Mouse (Mus musculus) MN1 (cell line): ENCODE results near the gene Lrrc40.
"Not testable (repeated sequence)": the region's sequence is repeated elsewhere in the genome, so short reads cannot be mapped to it uniquely, and the experiment has no call there.

Source experiments
- DNase-seq: peaks from one replicate; pipeline ENCODE4 v3.0.0-alpha.2; 2016; ENCODE audit warnings: low spot score

The Lrrc40 gene

DNA sequence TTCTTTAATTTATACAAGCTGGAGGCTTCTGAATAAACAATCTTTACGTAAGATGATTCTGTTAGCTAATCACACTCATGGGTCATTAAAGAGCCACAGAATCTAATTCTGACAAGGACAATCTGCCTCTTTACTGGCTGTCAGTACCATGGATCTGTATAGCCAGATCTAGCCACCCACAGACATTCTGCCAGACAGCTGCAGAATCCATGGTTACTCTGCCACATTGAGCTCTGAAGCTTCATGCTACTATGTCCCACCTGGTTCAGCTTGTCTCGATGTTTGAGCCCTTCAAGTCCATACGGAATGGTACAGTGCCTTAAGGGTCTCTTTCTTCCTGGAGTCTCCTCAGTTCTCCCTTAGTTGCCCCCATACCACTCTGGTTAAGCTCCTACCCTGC lies 55.1 kb downstream of the Lrrc40 start:
- no peak for DNase-seq

DNA sequence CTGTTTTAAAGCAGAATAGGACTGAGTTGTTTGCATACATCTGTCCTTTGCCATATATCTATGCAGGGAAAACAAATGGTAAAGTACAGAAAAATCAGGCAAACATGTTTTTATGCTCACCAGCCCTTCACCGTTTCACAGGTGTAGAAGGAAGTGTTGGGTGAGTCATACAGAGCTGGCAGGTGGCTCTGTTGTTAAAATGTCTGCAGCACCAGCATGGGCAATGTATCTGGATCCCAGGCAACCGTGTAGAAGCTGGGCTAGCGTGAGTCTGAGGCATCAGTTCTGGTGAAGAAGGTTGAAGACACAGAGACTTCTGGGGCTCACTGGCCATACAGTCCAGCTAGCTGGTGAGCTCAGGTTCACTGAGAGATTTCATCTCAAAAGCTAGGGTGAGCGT lies 57.5 kb downstream of the Lrrc40 start:
- DNase-seq = no peak

DNA sequence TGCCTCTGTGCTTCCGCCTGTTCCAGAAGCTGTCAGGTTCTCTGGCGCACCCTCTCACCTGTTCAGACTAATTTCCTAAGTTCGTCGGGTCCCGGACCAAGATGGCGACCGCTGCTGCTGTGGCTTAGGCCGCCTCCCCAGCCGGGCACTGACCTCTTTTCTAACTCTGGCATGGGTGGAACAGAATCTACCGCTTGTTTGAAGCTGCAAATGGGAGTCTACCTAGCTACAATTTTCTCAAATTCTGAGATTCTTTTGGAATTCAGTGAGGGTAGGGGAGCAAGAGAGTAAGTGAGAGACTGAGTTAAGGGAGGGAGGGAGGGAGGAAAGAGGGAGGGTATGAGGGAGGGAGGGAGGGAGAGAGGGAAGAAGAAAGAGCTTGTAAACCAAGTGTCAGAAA lies 65.6 kb downstream of the Lrrc40 start:
- DNase-seq = not testable (repeated sequence)

DNA sequence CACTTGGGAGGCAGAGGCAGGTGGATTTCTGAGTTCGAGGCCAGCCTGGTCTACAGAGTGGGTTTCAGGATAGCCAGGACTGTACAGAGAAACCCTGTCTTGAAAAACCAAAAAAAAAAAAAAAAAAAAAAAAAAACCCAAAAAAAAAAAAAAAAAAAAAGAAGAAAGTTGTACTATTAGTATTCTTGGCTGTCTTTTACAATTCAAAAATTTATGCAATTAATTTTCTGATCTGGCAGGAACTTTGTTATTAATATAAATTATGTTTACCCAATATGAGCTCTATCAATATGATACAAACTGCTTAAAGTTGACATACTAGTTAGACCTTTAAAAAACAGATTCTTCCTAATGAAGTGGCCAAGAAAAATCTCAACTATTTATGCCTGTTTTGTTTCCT lies 66.1 kb downstream of the Lrrc40 start:
- not testable (repeated sequence) for DNase-seq

DNA sequence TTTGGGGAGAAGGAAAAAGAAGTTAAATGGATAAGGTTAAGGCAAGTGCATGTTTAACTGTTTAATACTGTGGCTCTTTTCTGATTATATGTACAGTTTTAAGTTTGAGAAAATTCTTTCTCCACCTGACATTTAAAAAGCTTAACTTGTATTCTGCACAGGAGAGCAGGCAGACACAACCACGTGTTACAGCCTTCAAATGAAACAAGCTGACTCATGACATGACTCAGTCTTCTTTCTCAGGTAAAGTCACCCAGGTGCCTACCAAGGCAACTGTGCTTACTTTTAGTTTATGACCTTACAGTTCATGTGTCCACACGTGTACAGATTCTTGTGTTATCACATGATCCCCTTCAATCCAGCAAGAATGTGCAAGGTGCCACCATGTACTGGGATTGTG lies 67.0 kb downstream of the Lrrc40 start:
- no peak for DNase-seq

DNA sequence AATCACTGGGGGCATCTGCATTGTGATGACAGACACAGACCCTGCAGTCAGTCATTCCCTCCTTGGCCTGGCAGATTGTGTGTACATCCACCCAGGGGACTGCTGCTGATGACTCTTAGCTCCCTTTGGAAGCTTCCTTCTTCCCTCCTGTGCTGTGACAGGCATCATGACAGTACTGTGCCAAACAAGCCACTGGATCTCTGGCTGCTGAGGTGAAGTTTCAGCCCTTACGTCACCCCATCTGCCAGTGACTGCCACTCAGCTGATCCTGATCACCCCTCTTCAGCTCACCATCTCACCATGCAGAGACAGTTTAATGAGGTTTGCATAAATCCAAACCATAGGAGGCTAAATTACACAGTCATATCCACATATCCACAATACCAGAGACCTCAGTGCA lies 68.8 kb downstream of the Lrrc40 start:
- no peak for DNase-seq
